12 mouse cellular contexts compared by ENCODE assay signal in the genomic region with DNA sequence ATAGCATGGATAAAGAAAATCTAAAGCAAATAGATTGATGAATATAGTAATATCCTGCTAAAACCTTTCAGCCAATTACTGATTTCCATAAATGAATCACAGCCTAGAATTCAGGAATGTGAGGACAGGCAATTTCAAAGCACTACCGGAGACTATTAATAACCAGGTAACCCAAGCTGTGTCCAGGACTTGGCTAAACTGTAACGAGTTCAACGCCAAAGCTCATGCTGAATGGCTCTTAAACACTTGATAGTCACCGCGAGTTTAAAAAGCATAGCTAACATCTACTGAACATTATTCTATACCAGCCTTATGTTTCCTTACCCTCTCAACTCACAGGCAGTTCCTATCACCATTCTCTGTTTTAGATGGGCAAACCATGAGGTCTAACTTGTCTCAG.
"Had no signal": no experiment of that assay in that cellular context is flagged by ENCODE, and none has a peak within 500 bp of the region (broad histone marks: within the 10 kb centered on the region; RNA-seq: fewer than 3 reads in every experiment).

No protein-coding gene starts in this region.

- H3K4me2 ChIP-seq: limb, embryonic 12.5 days; midbrain, embryonic 12.5 days had no signal

- H3K4me3 ChIP-seq: left cerebral cortex, adult 2 months; limb, embryonic 12.5 days; midbrain, embryonic 12.5 days had no signal

- H3K9ac ChIP-seq: limb, embryonic 12.5 days; liver, embryonic 14.5 days; midbrain, embryonic 12.5 days had no signal

- ATAC-seq: inflammation-experienced regulatory T-cells, adult 6 months; intestine, postnatal 0 days; midbrain, embryonic 16.5 days had no signal

- H3K36me3 ChIP-seq: limb, embryonic 12.5 days; midbrain, embryonic 12.5 days had no signal

- H3K27me3 ChIP-seq: limb, embryonic 12.5 days; midbrain, embryonic 12.5 days had no signal

- DNase-seq: liver; lung, adult 18-20 months; right cerebral cortex, postnatal 14 days; thymus, postnatal 4 days had no signal

- H3K27ac ChIP-seq: left cerebral cortex, adult 2 months; limb, embryonic 12.5 days; liver, embryonic 14.5 days; midbrain, embryonic 12.5 days; stomach, postnatal 0 days had no signal

- H3K9me3 ChIP-seq: limb, embryonic 12.5 days; midbrain, embryonic 12.5 days had no signal

- H3K4me1 ChIP-seq: midbrain, embryonic 12.5 days had no signal
